Mouse (Mus musculus) left cerebral cortex, adult 9 months (tissue): ENCODE results near the gene Rrp1b.

ENCODE experiments used
- DNase-seq, 2 experiments: peaks; one replicate each; pipeline ENCODE4 v3.0.0; 2022; ENCODE audit warnings: low spot score in 2 of 2

Gene Rrp1b

GRCm38 (mm10) chr17:32031684-32032083 lies 4.2 kb upstream of the Rrp1b start:
- DNase-seq, result no peak

GRCm38 (mm10) chr17:32034322-32034721 lies 1.6 kb upstream of the Rrp1b start:
- DNase-seq, result no peak

- no peak for DNase-seq
Observed at GRCm38 (mm10) chr17:32036509-32037438, 874 bp downstream of the Rrp1b start.

GRCm38 (mm10) chr17:32040263-32040662 lies 4.4 kb downstream of the Rrp1b start:
- DNase-seq, result no peak

GRCm38 (mm10) chr17:32046541-32046940 lies 10.6 kb downstream of the Rrp1b start:
- DNase-seq, result peak in 1 of 2 experiments; percentile 20

- DNase-seq, result no peak
Observed at GRCm38 (mm10) chr17:32048351-32048750, 12.5 kb downstream of the Rrp1b start.

- no peak for DNase-seq
Observed at GRCm38 (mm10) chr17:32049914-32050313, 14.0 kb downstream of the Rrp1b start.

- no peak for DNase-seq
Observed at GRCm38 (mm10) chr17:32050609-32051008, 14.7 kb downstream of the Rrp1b start.

- DNase-seq, result no peak
Observed at GRCm38 (mm10) chr17:32052237-32053080, 16.6 kb downstream of the Rrp1b start.

- no peak for DNase-seq
Observed at GRCm38 (mm10) chr17:32053677-32054076, 17.8 kb downstream of the Rrp1b start.

- no peak for DNase-seq
Observed at GRCm38 (mm10) chr17:32057843-32058242, 21.9 kb downstream of the Rrp1b start.

GRCm38 (mm10) chr17:32059084-32059483 lies 23.2 kb downstream of the Rrp1b start:
- peak in 1 of 2 experiments; percentile 38 for DNase-seq

GRCm38 (mm10) chr17:32061219-32061618 lies 25.3 kb downstream of the Rrp1b start:
- DNase-seq, result no peak

- no peak for DNase-seq
Observed at GRCm38 (mm10) chr17:32063654-32064053, 27.8 kb downstream of the Rrp1b start.

- peak; percentile 31 to 42 for DNase-seq
Observed at GRCm38 (mm10) chr17:32064762-32065161, 28.9 kb downstream of the Rrp1b start.

GRCm38 (mm10) chr17:32067541-32067940 lies 31.6 kb downstream of the Rrp1b start:
- no peak for DNase-seq

GRCm38 (mm10) chr17:32068381-32068780 lies 32.5 kb downstream of the Rrp1b start:
- no peak for DNase-seq

GRCm38 (mm10) chr17:32068810-32069209 lies 32.9 kb downstream of the Rrp1b start:
- DNase-seq, result no peak

- DNase-seq, result peak in 1 of 2 experiments; percentile 85
Observed at GRCm38 (mm10) chr17:32073359-32073758, 37.5 kb downstream of the Rrp1b start.

- DNase-seq, result no peak
Observed at GRCm38 (mm10) chr17:32074658-32075057, 38.8 kb downstream of the Rrp1b start.

- DNase-seq, result peak in 1 of 2 experiments; percentile 30
Observed at GRCm38 (mm10) chr17:32075164-32075563, 39.3 kb downstream of the Rrp1b start.

- no peak for DNase-seq
Observed at GRCm38 (mm10) chr17:32083351-32083750, 47.5 kb downstream of the Rrp1b start.
